12 mouse cellular contexts compared by ENCODE assay signal in genomic region chr1:90519284-90520275, GRCm38 (mm10).
DNase-seq lines count a peak whose midpoint lies in the region; ATAC-seq and TF ChIP-seq lines count a peak whose summit lies in the region.
"Had no signal": no experiment of that assay in that cellular context is flagged by ENCODE, and none has a peak within 500 bp of the region (broad histone marks: within the 10 kb centered on the region; RNA-seq: fewer than 3 reads in every experiment).

No protein-coding gene starts in this region.

- no peaks in the 10 kb centered on the region for H3K36me3 ChIP-seq in kidney, embryonic 16.5 days (ENCODE audit: insufficient read depth, low read length)
- no peaks in the 10 kb centered on the region for H3K36me3 ChIP-seq in stomach, embryonic 14.5 days (ENCODE audit: control insufficient read depth, insufficient read depth, low read length)
- H3K36me3 ChIP-seq: midbrain, embryonic 15.5 days had no signal

- H3K4me3 ChIP-seq in kidney, embryonic 16.5 days (ENCODE audit: low read length) = no peak overlapping the region
- H3K4me3 ChIP-seq in embryonic fibroblast, embryonic 13.5 days (ENCODE audit: insufficient read depth, low read length) = no peak overlapping the region
- no peak overlapping the region for H3K4me3 ChIP-seq in stomach, embryonic 14.5 days (ENCODE audit: low read depth, low read length)
- H3K4me3 ChIP-seq: midbrain, embryonic 15.5 days had no signal

- TF ChIP-seq CTCF in embryonic fibroblast, embryonic 13.5 days (IDR thresholded peaks at IDR 0.05; ENCODE audit: borderline replicate concordance, insufficient read depth, low read length) = no peak

- DNase-seq in kidney, postnatal 4 days = no peak
- DNase-seq in embryo, embryonic 10.5 days (ENCODE audit: low spot score) = peak; percentile 50
- DNase-seq in layer of hippocampus, postnatal 14 days (ENCODE audit: low spot score in 2 of 2) = no peak
- DNase-seq in urinary bladder, adult 18-20 months (ENCODE audit: low spot score in 2 of 2) = no peak
- DNase-seq: cerebellum, adult 8-10 months; liver; right cerebral cortex, postnatal 4 days; thymus, adult 18-20 months had no signal

- no peak for TF ChIP-seq POLR2A in embryonic fibroblast, embryonic 13.5 days (IDR thresholded peaks at IDR 0.05; ENCODE audit: low read depth, low read length)

- H3K4me2 ChIP-seq in kidney, embryonic 16.5 days (replicated peaks; ENCODE audit: low read depth, low read length) = no peak overlapping the region
- no peak overlapping the region for H3K4me2 ChIP-seq in stomach, embryonic 14.5 days (replicated peaks; ENCODE audit: low read depth, low read length)
- H3K4me2 ChIP-seq: midbrain, embryonic 15.5 days had no signal

- 0 out of 2 replicates have a peak overlapping the region, but pooled peaks have one; percentile 7 for H3K27ac ChIP-seq in kidney, embryonic 16.5 days (ENCODE audit: low read length)
- peak overlapping the region; percentile 54; the same call in 1 of the 2 replicates for H3K27ac ChIP-seq in embryonic fibroblast, embryonic 13.5 days (ENCODE audit: insufficient read depth, low read length)
- H3K27ac ChIP-seq in stomach, embryonic 14.5 days (ENCODE audit: low read length) = peak overlapping the region; percentile 73
- H3K27ac ChIP-seq: midbrain, embryonic 15.5 days had no signal

- 0 out of 2 replicates have a peak, but pooled peaks have one; percentile 7 for ATAC-seq in kidney, embryonic 16.5 days (ENCODE audit: low FRiP score, low TSS enrichment)
- peak; percentile 70; the same call in 1 of the 2 replicates for ATAC-seq in stomach, embryonic 14.5 days (ENCODE audit: insufficient number of reproducible peaks, insufficient read depth, low FRiP score, low read depth)
- ATAC-seq: midbrain, embryonic 15.5 days had no signal

- no peaks in the 10 kb centered on the region for H3K27me3 ChIP-seq in kidney, embryonic 16.5 days (ENCODE audit: insufficient read depth, low read length)
- no peaks in the 10 kb centered on the region for H3K27me3 ChIP-seq in stomach, embryonic 14.5 days (ENCODE audit: control insufficient read depth, insufficient read depth, low read length)
- H3K27me3 ChIP-seq: midbrain, embryonic 15.5 days had no signal

- no peak overlapping the region for H3K9ac ChIP-seq in kidney, embryonic 16.5 days (replicated peaks; ENCODE audit: low read length)
- no peak overlapping the region for H3K9ac ChIP-seq in stomach, embryonic 14.5 days (replicated peaks; ENCODE audit: low read depth, low read length)
- H3K9ac ChIP-seq: midbrain, embryonic 15.5 days had no signal

- H3K9me3 ChIP-seq in kidney, embryonic 16.5 days (ENCODE audit: low read length) = no peaks in the 10 kb centered on the region
- H3K9me3 ChIP-seq in stomach, embryonic 14.5 days (ENCODE audit: control insufficient read depth, low read depth, low read length) = no peaks in the 10 kb centered on the region
- H3K9me3 ChIP-seq: midbrain, embryonic 15.5 days had no signal

- H3K4me1 ChIP-seq in kidney, embryonic 16.5 days (ENCODE audit: insufficient read depth, low read length) = peaks cover 15% of the 10 kb centered on the region
- H3K4me1 ChIP-seq in embryonic fibroblast, embryonic 13.5 days (ENCODE audit: control insufficient read depth, insufficient read depth, low read length) = peaks cover 10% of the 10 kb centered on the region
- H3K4me1 ChIP-seq in stomach, embryonic 14.5 days (ENCODE audit: control insufficient read depth, insufficient read depth, low read length) = peaks cover 19% of the 10 kb centered on the region; the same call in 1 of the 2 replicates
- H3K4me1 ChIP-seq: midbrain, embryonic 15.5 days had no signal

- WGBS in kidney, embryonic 16.5 days = 68% methylated on average over 12 of the region's 12 CpGs
- WGBS in stomach, embryonic 14.5 days = 66% methylated on average over 12 of the region's 12 CpGs

Comparison
In these comparisons a context has a peak if more than half of its experiments do, and no peak if none do; other contexts are left out.
1. H3K27ac ChIP-seq: peak in every context shown above with its lines; median percentile 73 in stomach, embryonic 14.5 days; 54 in embryonic fibroblast, embryonic 13.5 days; 7 in kidney, embryonic 16.5 days.